Mouse (Mus musculus) gastrocnemius, adult 2 months (tissue): ENCODE measurements around the gene Fbxl18. TPM values are rescaled to one million over a fixed set of nuclear protein-coding genes. Genes with fewer than 3 reads are reported as not detected.
A peak's percentile ranks its signal among the peaks of the same experiment; 100 is the strongest.
"Not testable (repeated sequence)": the region's sequence is repeated elsewhere in the genome, so short reads cannot be mapped to it uniquely, and the experiment has no call there.

Experiments used
- DNase-seq: peaks from one replicate; pipeline ENCODE4 v3.0.0; 2022
- H3K27ac ChIP-seq: fragments of 200-600 bp; 2 replicates; pipeline ENCODE4 v1.8.1; 2022; ENCODE audit warnings: mild to moderate bottlenecking
- H3K4me3 ChIP-seq: fragments of 200-600 bp; 2 replicates; pipeline ENCODE4 v1.8.1; 2022; ENCODE audit warnings: mild to moderate bottlenecking, moderate library complexity
- CTCF ChIP-seq: fragments of 200-600 bp; IDR thresholded peaks from 2 replicates; pipeline ENCODE4 v1.8.1; 2022; ENCODE audit warnings: antibody characterized with exemption, mild to moderate bottlenecking, moderate library complexity
- intact Hi-C: fragments of 180-260 bp; cut with DNase I; formaldehyde crosslinking; loops from one replicate; pipeline ENCODE4 v1.15.1; 2025
- total RNA-seq, 2 experiments: library from RNA; stranded (reverse); gene quantifications; 2 replicates each; pipeline ENCODE4 v1.2.3; 2021

Fbxl18 gene
- total RNA-seq, 2 experiments from 2014 or later: 5.8 to 6.2 TPM

DNA sequence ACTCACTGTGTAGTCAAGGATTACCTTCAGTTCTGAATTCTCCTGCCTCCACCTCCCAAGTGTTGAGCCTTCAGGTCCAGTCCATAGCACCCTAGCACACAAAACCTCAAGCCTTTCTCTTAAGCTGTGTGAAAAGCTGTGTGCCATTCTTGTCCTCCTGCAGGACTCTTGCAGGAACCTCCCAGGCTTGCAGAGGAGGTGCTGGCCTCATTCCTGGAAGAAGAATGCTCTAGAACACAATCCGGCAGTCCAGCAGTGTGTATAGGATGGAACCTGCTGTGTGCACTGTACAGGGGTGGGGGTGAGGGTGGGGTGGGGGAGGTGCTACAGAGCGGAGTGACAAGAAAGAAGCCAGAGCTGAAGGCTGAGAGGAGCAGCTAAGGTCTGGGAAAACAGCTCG lies 47.1 kb downstream of the Fbxl18 start:
- Histone ChIP-seq H3K27ac (no peak overlapping the region), H3K4me3 (no peak overlapping the region)
- no peak for DNase-seq
- no peak for TF ChIP-seq CTCF
- intact Hi-C loops: no loop called here

DNA sequence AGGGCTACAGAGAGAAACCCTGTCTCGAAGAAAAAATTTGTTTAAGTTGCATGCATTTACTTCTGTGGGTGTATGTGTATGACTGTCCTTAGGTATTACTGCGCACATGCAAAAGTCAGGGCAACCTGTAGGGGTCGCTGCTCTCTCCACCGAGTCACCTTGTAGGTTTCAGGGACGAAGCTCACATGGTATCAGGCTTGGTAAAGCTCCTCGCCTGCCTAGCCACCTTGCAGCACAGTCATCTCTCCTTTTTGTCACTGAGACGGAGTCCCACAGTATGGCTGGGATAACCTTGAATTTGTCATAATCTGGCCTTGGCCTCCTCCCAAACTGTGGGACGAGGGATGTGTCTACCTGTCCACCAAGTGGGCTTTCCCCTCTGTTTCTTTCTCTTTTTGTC lies 50.8 kb downstream of the Fbxl18 start:
- Histone ChIP-seq H3K27ac (no peak overlapping the region), H3K4me3 (no peak overlapping the region)
- TF ChIP-seq CTCF: peak; percentile 48
- intact Hi-C loops: no loop called here
- DNase-seq: no peak

DNA sequence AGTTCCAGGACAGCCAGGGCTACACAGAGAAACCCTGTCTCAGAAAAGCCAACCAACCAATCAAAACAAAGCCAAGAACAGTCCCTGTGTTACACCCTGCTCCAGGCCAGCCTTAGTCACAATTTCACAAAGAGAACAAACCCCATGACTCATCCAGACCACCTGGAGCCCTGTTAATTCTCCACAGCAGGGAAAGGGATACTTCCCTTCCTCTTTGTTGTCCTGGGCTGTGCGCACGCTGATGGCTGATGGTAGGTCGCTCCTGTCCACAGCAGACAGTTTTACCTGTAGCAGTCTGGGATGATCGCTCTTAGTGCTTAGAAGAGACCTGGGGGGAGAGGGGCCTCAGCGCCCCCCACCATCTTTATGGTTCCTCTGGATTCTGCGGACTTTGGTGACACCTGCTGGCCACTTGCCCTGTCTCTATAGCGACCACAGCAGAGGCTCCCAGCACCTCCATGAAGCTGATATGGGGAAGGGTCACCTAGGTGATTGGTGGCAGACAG lies 53.0 kb downstream of the Fbxl18 start:
- Histone ChIP-seq H3K27ac (peak overlapping the region; percentile 53), H3K4me3 (no peak overlapping the region)
- peak; percentile 63 for TF ChIP-seq CTCF
- DNase-seq: peak; percentile 39
- intact Hi-C loops: loop anchor here (2.0 kb wide), 1 partner anchor 75 kb away; no protein-coding TSS in a partner anchor

DNA sequence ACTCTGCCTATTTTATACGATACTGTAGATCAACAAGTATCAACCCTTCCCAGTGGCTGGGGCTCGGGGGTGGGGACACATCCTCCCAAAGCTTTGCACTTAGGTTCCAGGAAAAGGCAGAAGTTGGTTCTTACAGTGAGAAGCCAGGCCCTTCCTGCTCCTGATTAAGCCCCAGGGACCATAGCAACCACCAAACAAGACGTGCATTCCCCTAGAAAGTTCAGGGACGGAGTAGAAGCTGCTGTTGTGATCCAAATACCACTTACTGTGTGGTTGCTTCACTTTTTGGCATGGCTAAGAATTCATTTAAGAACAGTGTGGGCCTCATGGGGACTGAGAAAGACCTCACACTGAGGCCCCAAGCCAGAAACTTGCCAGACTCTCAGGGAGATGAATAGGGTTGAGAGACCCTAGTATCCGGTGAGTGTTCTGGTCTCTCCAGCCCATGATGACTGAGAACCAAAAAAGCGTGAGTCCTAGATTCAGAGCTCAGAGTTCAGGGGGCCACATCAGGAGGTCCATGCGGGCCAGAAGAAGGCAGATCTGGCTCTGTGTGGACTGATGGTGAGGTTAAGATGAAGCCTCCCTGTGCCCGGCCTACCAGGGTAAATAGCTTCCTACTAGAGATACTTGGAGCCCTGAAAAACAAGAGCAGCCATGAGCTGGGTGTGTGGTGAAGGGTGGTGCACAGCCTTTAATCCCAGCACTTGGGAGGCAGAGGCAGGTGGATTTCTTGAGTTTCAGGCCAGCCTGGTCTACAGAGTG lies 53.7 kb downstream of the Fbxl18 start:
- Histone ChIP-seq H3K27ac (peak overlapping the region; percentile 53), H3K4me3 (no peak overlapping the region)
- no peak for TF ChIP-seq CTCF
- intact Hi-C loops: loop anchor here (2.0 kb wide), 1 partner anchor 75 kb away; no protein-coding TSS in a partner anchor
- no peak for DNase-seq

DNA sequence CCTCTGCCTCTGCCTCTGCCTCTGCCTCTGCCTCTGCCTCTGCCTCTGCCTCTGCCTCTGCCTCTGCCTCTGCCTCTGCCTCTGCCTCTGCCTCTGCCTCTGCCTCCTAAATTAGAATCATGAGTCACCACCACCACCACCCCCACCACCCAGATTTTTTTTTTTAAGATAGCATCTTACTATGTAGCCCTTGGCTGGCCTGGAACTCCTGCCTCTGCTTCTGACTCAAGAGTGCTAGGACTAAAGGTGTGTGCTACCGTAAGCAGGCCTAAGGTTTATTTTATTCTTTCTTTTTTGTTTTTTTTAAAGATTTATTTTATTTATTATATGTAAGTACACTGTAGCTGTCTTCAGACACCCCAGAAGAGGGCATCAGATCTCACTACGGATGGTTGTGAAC lies 57.8 kb downstream of the Fbxl18 start:
- H3K4me3 ChIP-seq, H3K27ac ChIP-seq, intact Hi-C loops, DNase-seq: not testable (repeated sequence)

DNA sequence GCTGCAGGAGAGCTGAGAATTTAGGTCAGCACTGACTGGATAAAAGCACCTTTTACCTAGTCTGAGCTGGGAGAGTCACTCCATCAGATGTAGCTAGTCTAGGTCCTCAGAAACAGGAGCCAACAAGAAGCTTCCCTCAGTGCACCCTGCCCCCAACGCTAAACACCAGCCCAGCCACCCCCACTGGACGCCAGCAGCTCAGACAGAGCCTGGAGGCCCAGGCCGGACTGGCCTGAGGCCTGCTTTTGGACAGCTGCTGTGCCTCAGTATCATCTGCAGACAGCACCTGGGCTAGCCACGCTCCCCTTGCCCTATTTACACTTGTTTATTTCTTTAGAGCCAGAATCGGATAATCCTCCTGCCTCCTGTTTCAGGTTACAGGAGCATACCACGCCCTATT lies 58.3 kb downstream of the Fbxl18 start:
- no peak for TF ChIP-seq CTCF
- Histone ChIP-seq H3K4me3 (no peak overlapping the region), H3K27ac (no peak overlapping the region)
- peak; percentile 36 for DNase-seq
- intact Hi-C loops: no loop called here

DNA sequence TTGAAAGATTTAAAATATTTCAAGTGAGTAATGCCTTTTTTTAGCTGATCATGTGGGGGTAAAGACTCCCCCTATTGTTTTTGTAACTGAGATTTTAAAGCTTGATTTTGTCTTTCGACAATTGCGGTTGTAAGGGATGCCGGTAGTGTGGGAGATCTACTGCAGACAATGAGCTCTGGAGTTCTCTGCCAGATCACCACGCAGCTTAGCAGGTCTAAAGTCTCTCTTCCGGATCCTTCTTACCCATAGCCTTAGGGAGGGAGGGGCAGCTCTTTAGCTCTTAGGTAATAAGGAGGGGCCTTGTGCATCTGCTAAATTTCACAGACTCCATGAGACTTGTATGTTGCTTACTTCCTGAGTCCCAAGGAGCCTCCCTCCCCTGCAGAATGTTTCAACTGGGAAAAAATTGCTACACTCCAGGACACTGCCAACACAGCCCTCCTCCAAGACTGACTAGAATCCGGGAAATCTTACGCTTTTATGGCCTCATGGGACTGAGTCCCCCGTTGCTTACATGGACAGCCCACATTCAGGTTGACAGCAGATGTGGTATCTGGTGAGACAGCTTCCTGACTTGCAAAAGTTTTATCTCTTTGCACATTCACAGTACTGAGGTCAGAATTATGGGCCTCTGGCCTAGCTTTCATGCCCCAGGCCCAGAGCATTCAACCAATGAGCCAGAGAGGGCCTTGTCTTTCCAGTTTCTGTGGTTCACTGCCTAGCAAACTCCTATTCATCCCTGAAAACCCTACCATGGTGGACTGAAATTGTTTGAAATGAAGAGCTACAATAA lies 61.4 kb downstream of the Fbxl18 start:
- Histone ChIP-seq H3K4me3 (no peak overlapping the region), H3K27ac (no peak overlapping the region)
- intact Hi-C loops: loop anchor here (5.0 kb wide), 1 partner anchor 38 kb away; no protein-coding TSS in a partner anchor
- DNase-seq: no peak
- TF ChIP-seq CTCF: no peak

DNA sequence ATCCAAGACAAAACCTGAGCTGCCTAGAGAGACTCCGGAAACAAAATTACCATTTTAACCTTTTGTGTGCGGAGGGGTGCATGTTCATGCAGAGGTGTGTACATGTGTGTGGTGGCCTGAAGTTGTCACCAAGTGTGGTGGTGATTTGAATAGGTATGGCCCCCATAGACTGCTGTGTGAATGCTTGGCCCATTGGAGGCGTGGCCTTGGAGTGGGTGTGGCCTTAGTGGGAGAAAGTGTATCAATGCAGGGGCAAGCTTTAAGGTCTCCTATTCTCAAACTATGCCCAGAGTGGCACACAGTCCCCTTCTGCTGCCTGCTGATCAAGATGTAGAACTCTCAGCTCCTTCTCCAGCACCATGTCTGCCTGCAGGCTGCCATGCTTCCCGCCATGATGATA lies 69.1 kb downstream of the Fbxl18 start:
- no peak for TF ChIP-seq CTCF
- H3K27ac ChIP-seq: no peak overlapping the region
- no peak overlapping the region for H3K4me3 ChIP-seq
- no peak for DNase-seq
- intact Hi-C loops: no loop called here

DNA sequence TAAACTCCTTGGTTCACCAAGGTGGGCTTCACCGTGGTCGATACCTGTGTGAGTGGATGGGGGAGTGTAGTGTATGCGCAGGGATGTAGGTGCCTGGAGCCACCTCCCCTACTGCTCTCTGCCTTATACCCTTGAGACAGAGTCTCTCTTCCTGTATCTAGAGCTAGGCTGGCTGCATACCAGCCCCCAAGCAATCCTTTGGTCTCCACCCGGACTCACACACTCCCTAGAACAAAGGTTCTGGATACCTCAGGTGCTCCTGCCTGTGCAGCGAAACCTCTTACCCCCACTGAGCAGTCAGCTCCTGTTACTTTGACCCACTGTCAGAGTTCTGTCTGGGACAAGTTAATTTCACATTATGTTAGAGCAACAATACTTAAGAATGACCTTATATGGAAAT lies 69.6 kb downstream of the Fbxl18 start:
- Histone ChIP-seq H3K4me3 (no peak overlapping the region), H3K27ac (no peak overlapping the region; the same call in 1 of the 2 replicates)
- intact Hi-C loops: no loop called here
- TF ChIP-seq CTCF: no peak
- DNase-seq: no peak

DNA sequence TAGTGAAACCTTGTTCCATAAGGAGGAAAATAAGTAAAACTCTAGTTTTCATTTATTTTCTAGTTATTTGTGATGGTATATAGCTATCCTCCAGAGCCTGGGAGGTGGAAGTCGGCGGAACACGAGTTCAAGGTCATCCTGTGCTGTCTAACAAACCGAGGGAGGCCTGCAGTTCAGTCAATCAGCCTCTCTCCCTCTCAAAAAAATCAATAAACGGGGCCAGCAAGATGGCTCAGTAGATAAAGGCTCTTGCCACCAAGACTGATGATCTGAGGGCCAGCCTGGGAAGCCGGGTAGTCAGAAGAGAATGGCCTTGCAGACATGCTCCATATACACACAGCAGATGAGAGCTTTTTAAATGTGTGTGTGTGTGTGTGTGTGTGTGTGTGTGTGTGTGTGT lies 71.1 kb downstream of the Fbxl18 start:
- intact Hi-C loops: loop anchor here (5.0 kb wide), 2 partner anchors 53 to 83 kb away; partner anchors contain the start of gene Actb
- Histone ChIP-seq H3K4me3 (peak overlapping the region; percentile 99), H3K27ac (peak overlapping the region; percentile 100)
- no peak for TF ChIP-seq CTCF
- DNase-seq: no peak

DNA sequence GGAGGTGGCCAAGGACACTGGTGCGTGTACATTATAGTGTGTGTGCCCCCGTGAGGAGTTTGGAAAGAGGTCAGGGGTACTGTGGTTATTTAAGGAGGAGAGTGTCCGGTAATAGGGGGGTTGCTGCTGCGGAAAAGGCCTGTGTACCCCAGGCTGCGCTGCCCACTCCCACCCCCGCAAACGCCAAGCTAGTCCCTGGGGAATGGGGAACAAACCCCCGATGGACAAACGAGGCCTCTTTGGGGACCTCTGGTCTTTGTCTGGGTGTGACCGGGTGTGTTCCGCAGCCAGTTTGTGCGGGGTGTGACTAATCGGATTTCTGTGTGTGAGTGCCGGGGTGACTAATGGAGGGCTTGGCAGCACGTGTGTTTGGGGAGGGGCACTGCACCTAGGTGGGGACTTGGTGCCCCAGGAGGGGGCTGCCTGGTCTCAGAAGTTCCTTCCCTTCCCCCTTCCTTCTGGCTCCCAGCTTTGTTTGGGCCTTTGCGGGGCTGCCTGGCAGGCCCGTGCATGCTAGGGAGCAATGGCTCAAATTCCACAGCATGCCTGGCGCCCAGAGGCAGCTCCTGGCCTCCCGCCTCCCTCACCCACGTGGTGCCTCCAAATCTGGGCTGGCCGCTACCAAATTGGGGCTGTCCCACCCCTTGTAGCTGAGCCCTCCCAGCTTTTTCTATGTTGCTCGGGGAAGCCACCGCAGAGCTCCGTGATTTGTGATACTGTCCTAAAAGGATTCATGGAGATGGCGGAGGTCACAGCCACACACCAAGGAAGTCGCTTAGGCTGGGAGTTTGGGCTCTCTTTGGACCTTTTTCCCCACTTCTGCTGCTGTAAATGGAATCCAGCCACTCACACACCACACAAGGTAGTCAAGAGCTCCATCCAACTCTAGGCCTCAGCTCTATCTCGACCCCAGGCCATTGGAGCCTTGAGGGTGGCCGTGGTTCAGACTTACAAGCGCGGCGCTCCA lies 71.8 kb downstream of the Fbxl18 start:
- Histone ChIP-seq H3K27ac (peak overlapping the region; percentile 100), H3K4me3 (peak overlapping the region; percentile 99)
- intact Hi-C loops: loop anchor here (2.0 to 5.0 kb wide), 3 partner anchors 54 to 107 kb away; partner anchors contain the start of gene Actb
- TF ChIP-seq CTCF: no peak
- peak; percentile 96 for DNase-seq
